In the genomic region with DNA sequence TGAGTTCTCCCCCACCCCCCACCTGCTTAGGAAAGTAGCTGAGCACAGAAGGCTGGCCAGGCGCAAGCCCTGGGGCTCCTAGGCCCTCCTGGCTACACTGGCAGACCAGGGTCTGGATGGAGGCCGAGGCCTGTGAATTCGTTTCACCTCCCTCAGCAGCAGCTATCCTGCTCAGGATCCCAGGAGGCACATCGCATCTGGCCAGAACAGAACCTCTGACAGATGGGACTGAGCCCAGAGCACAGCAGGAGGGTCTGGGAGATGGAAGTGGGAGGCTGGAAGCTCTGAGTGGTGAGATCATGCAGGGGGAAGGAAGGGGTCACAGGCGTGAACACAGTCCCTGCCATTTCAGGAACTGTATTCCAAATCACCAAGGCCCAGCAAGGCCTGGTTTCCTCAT, we compare ENCODE assay signal across 21 mouse cellular contexts.
DNase-seq lines count a peak whose midpoint lies in the region; ATAC-seq lines count a peak whose summit lies in the region.
"Had no signal": no experiment of that assay in that cellular context is flagged by ENCODE, and none has a peak within 500 bp of the region (broad histone marks: within the 10 kb centered on the region; RNA-seq: fewer than 3 reads in every experiment).

No protein-coding gene starts in this region.

- H3K9me3 ChIP-seq in midbrain, embryonic 10.5 days (replicated peaks), result no peaks in the 10 kb centered on the region
- H3K9me3 ChIP-seq in midbrain, embryonic 15.5 days, result no peaks in the 10 kb centered on the region
- no peaks in the 10 kb centered on the region for H3K9me3 ChIP-seq in hindbrain, embryonic 14.5 days (ENCODE audit: control insufficient read depth, low read length)
- no peaks in the 10 kb centered on the region for H3K9me3 ChIP-seq in midbrain, embryonic 13.5 days
- H3K9me3 ChIP-seq: embryonic facial prominence, embryonic 13.5 days; heart, embryonic 13.5 days; hindbrain, embryonic 15.5 days; limb, embryonic 15.5 days; liver, embryonic 15.5 days had no signal

- no peak overlapping the region for H3K4me2 ChIP-seq in midbrain, embryonic 15.5 days
- H3K4me2 ChIP-seq in hindbrain, embryonic 14.5 days (replicated peaks), result no peak overlapping the region
- H3K4me2 ChIP-seq in midbrain, embryonic 13.5 days (replicated peaks), result no peak overlapping the region
- H3K4me2 ChIP-seq: embryonic facial prominence, embryonic 13.5 days; heart, embryonic 13.5 days; hindbrain, embryonic 15.5 days; limb, embryonic 15.5 days; liver, embryonic 15.5 days had no signal

- no peak for ATAC-seq in midbrain, embryonic 15.5 days (replicated peaks)
- 0 out of 2 replicates have a peak, but pooled peaks have one; percentile 6 for ATAC-seq in hindbrain, embryonic 14.5 days (ENCODE audit: low FRiP score)
- no peak for ATAC-seq in midbrain, embryonic 13.5 days

- no peak overlapping the region for H3K9ac ChIP-seq in midbrain, embryonic 15.5 days
- no peak overlapping the region for H3K9ac ChIP-seq in hindbrain, embryonic 14.5 days
- H3K9ac ChIP-seq in midbrain, embryonic 13.5 days (replicated peaks), result no peak overlapping the region
- H3K9ac ChIP-seq: embryonic facial prominence, embryonic 13.5 days; heart, embryonic 13.5 days; hindbrain, embryonic 15.5 days; limb, embryonic 15.5 days; liver, embryonic 15.5 days had no signal

- peaks cover 17% of the 10 kb centered on the region for H3K36me3 ChIP-seq in midbrain, embryonic 10.5 days
- H3K36me3 ChIP-seq in midbrain, embryonic 15.5 days (replicated peaks), result no peaks in the 10 kb centered on the region
- no peaks in the 10 kb centered on the region for H3K36me3 ChIP-seq in hindbrain, embryonic 14.5 days (replicated peaks; ENCODE audit: control insufficient read depth, insufficient read depth)
- no peaks in the 10 kb centered on the region for H3K36me3 ChIP-seq in midbrain, embryonic 13.5 days
- H3K36me3 ChIP-seq: embryonic facial prominence, embryonic 13.5 days; G1E; heart, embryonic 13.5 days; hindbrain, embryonic 15.5 days; limb, embryonic 15.5 days; liver, embryonic 15.5 days had no signal

- peak overlapping the region; percentile 74 for H3K27ac ChIP-seq in midbrain, embryonic 10.5 days (replicated peaks)
- no peak overlapping the region for H3K27ac ChIP-seq in midbrain, embryonic 15.5 days
- no peak overlapping the region for H3K27ac ChIP-seq in hindbrain, embryonic 14.5 days
- peak overlapping the region; percentile 35 for H3K27ac ChIP-seq in midbrain, embryonic 13.5 days
- H3K27ac ChIP-seq: embryonic facial prominence, embryonic 13.5 days; heart, embryonic 13.5 days; hindbrain, embryonic 15.5 days; left cerebral cortex, adult 2 months; limb, embryonic 15.5 days; liver, embryonic 15.5 days; macrophage had no signal

- peak; percentile 55 to 66 for DNase-seq in cerebellum, postnatal 14 days
- DNase-seq in cerebellum, adult 18-20 months, result no peak
- no peak for DNase-seq in midbrain, embryonic 10.5 days (ENCODE audit: low spot score)
- DNase-seq in hindbrain, embryonic 14.5 days (ENCODE audit: low spot score), result no peak
- no peak for DNase-seq in c-Kit-positive CD71-positive TER-119-positive erythroid progenitor cells, embryonic 14.5 days (ENCODE audit: low spot score)
- no peak for DNase-seq in heart, postnatal 36 days
- DNase-seq: adrenal gland, postnatal 14 days; cerebellum, adult 2 months; heart, adult 11 months; kidney, adult 11 months; kidney, postnatal 14 days had no signal

- no peaks in the 10 kb centered on the region for H3K27me3 ChIP-seq in midbrain, embryonic 10.5 days (ENCODE audit: low read depth, poor library complexity, severe bottlenecking)
- no peaks in the 10 kb centered on the region for H3K27me3 ChIP-seq in midbrain, embryonic 15.5 days (replicated peaks)
- H3K27me3 ChIP-seq in hindbrain, embryonic 14.5 days (ENCODE audit: control insufficient read depth, insufficient read depth, low read length), result no peaks in the 10 kb centered on the region
- H3K27me3 ChIP-seq in midbrain, embryonic 13.5 days, result no peaks in the 10 kb centered on the region
- H3K27me3 ChIP-seq: embryonic facial prominence, embryonic 13.5 days; heart, embryonic 13.5 days; hindbrain, embryonic 15.5 days; limb, embryonic 15.5 days; liver, embryonic 15.5 days had no signal

- H3K4me1 ChIP-seq in midbrain, embryonic 10.5 days, result peaks cover 36% of the 10 kb centered on the region
- peaks cover 25% of the 10 kb centered on the region for H3K4me1 ChIP-seq in midbrain, embryonic 15.5 days
- H3K4me1 ChIP-seq in hindbrain, embryonic 14.5 days (replicated peaks; ENCODE audit: control insufficient read depth, insufficient read depth, low read length), result peaks cover 35% of the 10 kb centered on the region
- peaks cover 46% of the 10 kb centered on the region for H3K4me1 ChIP-seq in midbrain, embryonic 13.5 days (replicated peaks)
- H3K4me1 ChIP-seq: liver, embryonic 15.5 days had no signal

- H3K4me3 ChIP-seq in midbrain, embryonic 10.5 days, result no peak overlapping the region
- H3K4me3 ChIP-seq in midbrain, embryonic 15.5 days, result no peak overlapping the region
- H3K4me3 ChIP-seq in hindbrain, embryonic 14.5 days (replicated peaks; ENCODE audit: low read length), result no peak overlapping the region
- H3K4me3 ChIP-seq in midbrain, embryonic 13.5 days (replicated peaks), result no peak overlapping the region
- H3K4me3 ChIP-seq: embryonic facial prominence, embryonic 13.5 days; heart, embryonic 13.5 days; hindbrain, embryonic 15.5 days; left cerebral cortex, adult 2 months; limb, embryonic 15.5 days; liver, embryonic 15.5 days had no signal

- intact Hi-C loops in heart, postnatal 36 days (cut with DNase I), result no loop called here

- 66% methylated on average over 5 of the region's 5 CpGs for WGBS in midbrain, embryonic 10.5 days
- WGBS in midbrain, embryonic 15.5 days, result 52% methylated on average over 5 of the region's 5 CpGs
- WGBS in hindbrain, embryonic 14.5 days, result 41% methylated on average over 5 of the region's 5 CpGs
- WGBS in midbrain, embryonic 13.5 days, result 52% methylated on average over 5 of the region's 5 CpGs

Comparison
In these comparisons a context has a peak if more than half of its experiments do, and no peak if none do; other contexts are left out.
1. DNase-seq: peak in cerebellum, postnatal 14 days (2 of 2); none in cerebellum, adult 18-20 months (0 of 2), midbrain, embryonic 10.5 days (single experiment), hindbrain, embryonic 14.5 days (single experiment), c-Kit-positive CD71-positive TER-119-positive erythroid progenitor cells, embryonic 14.5 days (single experiment) and heart, postnatal 36 days (0 of 2).
2. H3K27ac ChIP-seq: peak in midbrain, embryonic 10.5 days (single experiment) and midbrain, embryonic 13.5 days (single experiment); none in midbrain, embryonic 15.5 days (single experiment) and hindbrain, embryonic 14.5 days (single experiment).